In genomic region chr5:121701111-121701769, GRCm38 (mm10) we compare ENCODE assay signal across 16 mouse cellular contexts. TPM values are rescaled to one million over a fixed set of nuclear protein-coding genes. Genes with fewer than 3 reads are reported as not detected.
DNase-seq lines count a peak whose midpoint lies in the region; ATAC-seq and TF ChIP-seq lines count a peak whose summit lies in the region.
"Had no signal": no experiment of that assay in that cellular context is flagged by ENCODE, and none has a peak within 500 bp of the region (broad histone marks: within the 10 kb centered on the region; RNA-seq: fewer than 3 reads in every experiment).

No protein-coding gene starts in this region.

- no peak overlapping the region for H3K4me3 ChIP-seq in heart, embryonic 14.5 days (ENCODE audit: control insufficient read depth in 1 of 2, insufficient read depth in 1 of 2, low read depth in 1 of 2, low read length in 2 of 2)
- H3K4me3 ChIP-seq in olfactory bulb, adult 2 months (ENCODE audit: insufficient read depth, low read depth, low read length), result no peak overlapping the region
- H3K4me3 ChIP-seq: embryonic facial prominence, embryonic 10.5 days; lung, embryonic 15.5 days; midbrain, embryonic 13.5 days had no signal

- H3K27me3 ChIP-seq in heart, embryonic 14.5 days (ENCODE audit: control insufficient read depth, insufficient read depth, low read length), result no peaks in the 10 kb centered on the region
- H3K27me3 ChIP-seq: lung, embryonic 15.5 days; midbrain, embryonic 13.5 days had no signal

- ATAC-seq in heart, embryonic 14.5 days (ENCODE audit: insufficient number of reproducible peaks, insufficient read depth, low FRiP score, low read depth), result no peak
- ATAC-seq in erythroid progenitor cell, adult 5-6 weeks (replicated peaks; ENCODE audit: low FRiP score, poor library complexity, severe bottlenecking), result peak; percentile 95
- ATAC-seq: forebrain, embryonic 16.5 days; hindbrain, postnatal 0 days; midbrain, embryonic 13.5 days had no signal

- H3K4me1 ChIP-seq in heart, embryonic 14.5 days (ENCODE audit: control insufficient read depth in 2 of 2, insufficient read depth in 2 of 2, low read length in 2 of 2), result peaks cover 12 to 18% of the 10 kb centered on the region in 2 experiments
- peaks cover 20% of the 10 kb centered on the region for H3K4me1 ChIP-seq in olfactory bulb, adult 2 months (ENCODE audit: control insufficient read depth, insufficient read depth, low read length)

- no peak for TF ChIP-seq POLR2A in olfactory bulb, adult 2 months (IDR thresholded peaks at IDR 0.05; ENCODE audit: insufficient read depth, low read depth, low read length)

- no peak overlapping the region for H3K27ac ChIP-seq in heart, embryonic 14.5 days (replicated peaks in 1 of 2; ENCODE audit: control insufficient read depth in 1 of 2, insufficient read depth in 1 of 2, low read depth in 2 of 2, low read length in 2 of 2)
- peak overlapping the region; percentile 38 for H3K27ac ChIP-seq in olfactory bulb, adult 2 months (ENCODE audit: insufficient read depth, low read depth, low read length)
- H3K27ac ChIP-seq: hindbrain, postnatal 0 days; kidney, postnatal 0 days; lung, embryonic 15.5 days; midbrain, embryonic 13.5 days had no signal

- H3K9me3 ChIP-seq in heart, embryonic 14.5 days (ENCODE audit: control insufficient read depth, low read length), result no peaks in the 10 kb centered on the region
- H3K9me3 ChIP-seq: embryonic facial prominence, embryonic 10.5 days; lung, embryonic 15.5 days; midbrain, embryonic 13.5 days had no signal

- intact Hi-C loops in heart, postnatal 10 days (cut with DNase I), result no loop called here

- H3K4me2 ChIP-seq in heart, embryonic 14.5 days (ENCODE audit: low read length), result peak overlapping the region; percentile 66
- H3K4me2 ChIP-seq: midbrain, embryonic 13.5 days had no signal

- no peaks in the 10 kb centered on the region for H3K36me3 ChIP-seq in heart, embryonic 14.5 days (ENCODE audit: control insufficient read depth, insufficient read depth, low read length)
- H3K36me3 ChIP-seq: embryonic facial prominence, embryonic 10.5 days; lung, embryonic 15.5 days; midbrain, embryonic 13.5 days had no signal

- no peak for TF ChIP-seq CTCF in olfactory bulb, adult 2 months (IDR thresholded peaks at IDR 0.05; ENCODE audit: insufficient read depth, low read depth, low read length)

- 40% methylated on average over 8 of the region's 8 CpGs for WGBS in heart, embryonic 14.5 days
- 61% methylated on average over 8 of the region's 8 CpGs for WGBS in olfactory bulb, adult 2 months

- no peak for DNase-seq in heart, postnatal 10 days
- DNase-seq in adrenal gland, postnatal 10 days, result peak; percentile 43
- DNase-seq in thymus, postnatal 10 days (ENCODE audit: low spot score in 2 of 2), result no peak
- DNase-seq in urinary bladder, adult 18-20 months (ENCODE audit: low spot score in 2 of 2), result no peak
- no peak for DNase-seq in kidney, postnatal 4 days
- DNase-seq: cerebellum, adult 11-12 months; thymus, postnatal 14 days had no signal

- H3K9ac ChIP-seq in heart, embryonic 14.5 days (ENCODE audit: low read length), result no peak overlapping the region
- H3K9ac ChIP-seq: lung, embryonic 15.5 days; midbrain, embryonic 13.5 days had no signal

RNA-seq across cellular contexts. Expression of gene Atxn2, which starts 9.9 kb away (rescaled TPM):
- 84.8 and 86.9 TPM in 2 replicates for polyA plus RNA-seq in heart, embryonic 14.5 days (2014; fragmentation: Nextera tagmentation; extraction: Ambion mirVana)
- 100 to 1,000 TPM; 173 to 177 TPM for total RNA-seq in heart, postnatal 10 days (2021)
- 100 to 1,000 TPM; 156 to 219 TPM for total RNA-seq in adrenal gland, postnatal 10 days (2021)
- total RNA-seq in erythroid progenitor cell, adult 5-6 weeks (2015; ENCODE audit: low replicate concordance), result 171 and 190 TPM in 2 replicates
- total RNA-seq in erythroid progenitor cell, adult 5-6 weeks (2017; ENCODE audit: low replicate concordance), result 170 and 182 TPM in 2 replicates
- not detected in 2 replicates for polyA plus RNA-seq in olfactory bulb, adult 2 months (2012; ENCODE audit: insufficient read depth, insufficient read length, low replicate concordance, missing spikeins)

RNA-seq across cellular contexts. Expression of gene Brap, which starts 40.9 kb away (rescaled TPM):
- polyA plus RNA-seq in heart, embryonic 14.5 days (2014; fragmentation: Nextera tagmentation; extraction: Ambion mirVana), result 26.6 and 26.9 TPM in 2 replicates
- total RNA-seq in heart, postnatal 10 days (2021), result 10 to 100 TPM; 28.2 to 35.2 TPM
- 10 to 100 TPM; 57.2 to 62.6 TPM for total RNA-seq in adrenal gland, postnatal 10 days (2021)
- total RNA-seq in erythroid progenitor cell, adult 5-6 weeks (2015; ENCODE audit: low replicate concordance), result 24.7 and 26.3 TPM in 2 replicates
- total RNA-seq in erythroid progenitor cell, adult 5-6 weeks (2017; ENCODE audit: low replicate concordance), result 35.5 and 64.2 TPM in 2 replicates
- not detected in 2 replicates for polyA plus RNA-seq in olfactory bulb, adult 2 months (2012; ENCODE audit: insufficient read depth, insufficient read length, low replicate concordance, missing spikeins)

RNA-seq across cellular contexts. Expression of gene Acad10, which starts 40.9 kb away (rescaled TPM):
- 1.1 and 1.5 TPM in 2 replicates for polyA plus RNA-seq in heart, embryonic 14.5 days (2014; fragmentation: Nextera tagmentation; extraction: Ambion mirVana)
- total RNA-seq in heart, postnatal 10 days (2021), result 10 to 100 TPM; 13.7 to 16.0 TPM
- total RNA-seq in adrenal gland, postnatal 10 days (2021), result 10 to 100 TPM; 38.6 to 43.6 TPM
- total RNA-seq in erythroid progenitor cell, adult 5-6 weeks (2015; ENCODE audit: low replicate concordance), result not detected in 2 replicates
- 0.26 and 2.1 TPM in 2 replicates for total RNA-seq in erythroid progenitor cell, adult 5-6 weeks (2017; ENCODE audit: low replicate concordance)
- polyA plus RNA-seq in olfactory bulb, adult 2 months (2012; ENCODE audit: insufficient read depth, insufficient read length, low replicate concordance, missing spikeins), result not detected in 2 replicates

Comparison
In these comparisons a context has a peak if more than half of its experiments do, and no peak if none do; other contexts are left out.
1. RNA of gene Acad10, which starts 40.9 kb away (total RNA-seq): 38.6 to 43.6 TPM in adrenal gland, postnatal 10 days and 13.7 to 16.0 TPM in heart, postnatal 10 days; 0.26 to 2.1 TPM in erythroid progenitor cell, adult 5-6 weeks; every median in the first group is over 4 times any median in the second.